Mouse (Mus musculus) ES-E14 (cell line): Measurements from ENCODE around the gene Vmo1.

ENCODE experiments used
- HCFC1 ChIP-seq: IDR thresholded peaks from 2 replicates; pipeline ENCODE4 v1.6.1; 2012; ENCODE audit warnings: low read length, inconsistent platforms, borderline replicate concordance; ENCODE audit not compliant: insufficient read depth
- ZNF384 ChIP-seq: IDR thresholded peaks from 2 replicates; pipeline ENCODE4 v1.6.1; 2012; ENCODE audit warnings: low read depth, low read length, inconsistent platforms

- TF ChIP-seq ZNF384 (no peak), HCFC1 (no peak)
These were observed 8.0 kb downstream of the Vmo1 start for GRCm38 (mm10) chr11:70506385-70506784.
